Mouse (Mus musculus): ENCODE results near the gene Pax6.

The Pax6 gene

DNA sequence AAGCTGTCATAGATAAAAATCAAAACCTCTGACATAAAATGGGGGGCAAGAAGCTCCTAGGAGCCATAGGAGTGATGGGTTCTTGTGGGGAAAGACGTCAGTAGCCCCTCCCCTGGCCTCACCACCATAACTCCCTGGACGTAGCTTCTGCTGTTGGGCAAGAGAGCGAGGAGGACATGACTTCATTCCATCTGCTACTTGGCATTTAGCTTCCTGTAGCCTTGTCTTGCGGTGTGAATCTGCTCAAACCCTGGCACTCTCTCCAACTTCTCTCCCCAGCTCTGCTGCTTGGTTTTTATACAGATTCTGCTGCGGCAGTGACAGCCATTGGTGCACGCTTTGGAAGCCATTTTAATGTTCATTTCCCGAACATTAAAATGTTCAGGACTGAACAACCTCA, 78.2 kb downstream of the Pax6 start:
- no peak for DNase-seq

Measured in kidney, postnatal 25 days (tissue).